Mouse (Mus musculus) spleen, postnatal 14 days (tissue): Measurements from ENCODE around the gene Gatad2b.
"Not testable (repeated sequence)": the region's sequence is repeated elsewhere in the genome, so short reads cannot be mapped to it uniquely, and the experiment has no call there.

ENCODE experiments used
- DNase-seq, 2 experiments: peaks; one replicate each; pipeline ENCODE4 v3.0.0; 2021 to 2022; ENCODE audit warnings: low spot score in 2 of 2

Gatad2b gene

GRCm38 (mm10) chr3:90292345-90293275 lies at the start of gene Gatad2b:
TSS of gene Gatad2b (plus strand) at chr3:90293178.
- peak; percentile 91 to 95 for DNase-seq

GRCm38 (mm10) chr3:90245406-90245805 lies 47.6 kb upstream of the Gatad2b start:
- no peak for DNase-seq

GRCm38 (mm10) chr3:90247630-90247959 lies 45.4 kb upstream of the Gatad2b start:
- DNase-seq: no peak

GRCm38 (mm10) chr3:90247960-90248745 lies 44.8 kb upstream of the Gatad2b start, which contains the start of gene Slc39a1:
TSS of gene Slc39a1 (plus strand) at chr3:90248172.
- DNase-seq: peak; percentile 72 to 83

- peak in 1 of 2 experiments; percentile 28 for DNase-seq
Observed at GRCm38 (mm10) chr3:90248746-90249100, 44.3 kb upstream of the Gatad2b start.

- DNase-seq: no peak
Observed at GRCm38 (mm10) chr3:90250791-90251190, 42.2 kb upstream of the Gatad2b start.

- DNase-seq: not testable (repeated sequence)
Observed at GRCm38 (mm10) chr3:90251731-90252226, 41.2 kb upstream of the Gatad2b start.

- not testable (repeated sequence) for DNase-seq
Observed at GRCm38 (mm10) chr3:90252659-90253058, 40.3 kb upstream of the Gatad2b start.

GRCm38 (mm10) chr3:90253174-90253573 lies 39.8 kb upstream of the Gatad2b start:
- not testable (repeated sequence) for DNase-seq

- peak; percentile 85 to 91 for DNase-seq
Observed at GRCm38 (mm10) chr3:90253653-90254418, 39.1 kb upstream of the Gatad2b start, which contains the start of gene Crtc2. TSS of gene Crtc2 (plus strand) at chr3:90254163.

- DNase-seq: no peak
Observed at GRCm38 (mm10) chr3:90254419-90255193, 38.4 kb upstream of the Gatad2b start.

- no peak for DNase-seq
Observed at GRCm38 (mm10) chr3:90255194-90255565, 37.8 kb upstream of the Gatad2b start.

- no peak for DNase-seq
Observed at GRCm38 (mm10) chr3:90255784-90256353, 37.1 kb upstream of the Gatad2b start.

- no peak for DNase-seq
Observed at GRCm38 (mm10) chr3:90256731-90257530, 36.0 kb upstream of the Gatad2b start.

GRCm38 (mm10) chr3:90258521-90258920 lies 34.5 kb upstream of the Gatad2b start:
- DNase-seq: no peak

GRCm38 (mm10) chr3:90263121-90263771 lies 29.7 kb upstream of the Gatad2b start:
- DNase-seq: no peak

- DNase-seq: no peak
Observed at GRCm38 (mm10) chr3:90264687-90265033, 28.3 kb upstream of the Gatad2b start.

GRCm38 (mm10) chr3:90265034-90265931 lies 27.7 kb upstream of the Gatad2b start, which contains the start of gene Dennd4b:
TSS of gene Dennd4b (plus strand) at chr3:90265185.
- DNase-seq: peak; percentile 88 to 94
